Mouse (Mus musculus): Measurements from ENCODE around the gene Jag2.
A peak's percentile ranks its signal among the peaks of the same experiment; 100 is the strongest.

Gene Jag2

GRCm38 (mm10) chr12:112929562-112930352 lies at the start of gene Jag2:
Gene Jag2, minus strand, starts transcription at chr12:112929776.
- DNase-seq = peak; percentile 59 to 75

GRCm38 (mm10) chr12:112977156-112977555 lies 47.6 kb upstream of the Jag2 start:
- no peak for DNase-seq

DNA sequence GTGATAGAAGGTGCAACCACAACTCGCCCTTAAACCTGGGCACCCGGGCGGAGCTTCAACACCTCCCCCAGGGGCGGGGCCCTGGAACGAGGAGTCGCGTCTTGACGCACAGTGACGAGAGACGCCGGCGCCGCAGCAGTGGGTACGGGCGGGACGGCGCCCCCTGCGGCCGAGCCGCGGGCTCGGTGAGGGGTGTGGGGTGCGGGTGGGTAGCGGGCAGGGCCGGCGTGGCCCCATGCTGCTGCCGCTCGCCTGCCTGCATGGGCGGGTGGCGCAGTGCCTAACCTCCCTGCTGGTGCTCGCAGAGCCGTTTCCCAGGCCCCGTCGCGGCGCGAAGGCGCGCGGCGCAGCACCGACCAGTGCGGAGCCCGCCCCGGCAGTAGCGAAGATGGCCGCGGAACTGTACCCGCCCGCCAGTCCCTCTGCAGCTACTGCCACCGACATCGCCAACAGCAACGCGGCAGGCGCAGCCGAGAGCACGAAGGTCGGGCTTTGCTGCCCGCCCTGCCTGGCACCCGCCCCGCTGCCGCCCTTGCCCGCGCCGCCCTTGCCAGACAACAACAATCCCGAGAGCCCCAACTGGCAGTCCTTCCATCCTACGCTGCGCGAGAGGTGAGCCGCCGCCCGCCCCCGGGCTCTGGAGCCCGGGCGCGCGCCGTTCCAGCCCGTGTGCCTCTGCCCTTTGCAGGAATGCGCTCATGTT lies 46.9 kb upstream of the Jag2 start, which contains the start of gene Btbd6:
TSS of gene Btbd6 (plus strand) at position 112 of the 703 bp plus-strand sequence.
- DNase-seq = peak; percentile 92 to 95

- DNase-seq = no peak
Observed at GRCm38 (mm10) chr12:112974736-112975135, 45.2 kb upstream of the Jag2 start.

DNA sequence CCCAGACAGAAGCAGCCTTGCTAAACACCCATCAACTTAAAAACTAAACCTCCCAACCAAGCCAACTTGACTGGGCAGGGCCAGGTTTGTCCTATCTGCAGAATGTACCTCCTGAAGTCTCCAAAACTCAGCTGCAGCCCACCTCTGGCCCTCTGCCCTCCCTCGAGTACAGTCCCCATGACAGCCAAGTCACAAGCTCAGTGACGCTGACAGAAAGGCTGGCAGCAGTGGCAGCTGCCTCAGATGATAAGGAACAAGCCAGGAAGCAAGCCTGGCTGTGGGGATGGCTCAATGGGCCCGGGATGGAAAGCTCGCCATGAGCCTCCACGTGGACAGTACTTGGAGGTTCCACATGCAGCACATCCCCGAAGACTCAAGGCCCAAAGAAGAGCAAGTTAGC lies 40.0 kb upstream of the Jag2 start:
- no peak for DNase-seq

DNA sequence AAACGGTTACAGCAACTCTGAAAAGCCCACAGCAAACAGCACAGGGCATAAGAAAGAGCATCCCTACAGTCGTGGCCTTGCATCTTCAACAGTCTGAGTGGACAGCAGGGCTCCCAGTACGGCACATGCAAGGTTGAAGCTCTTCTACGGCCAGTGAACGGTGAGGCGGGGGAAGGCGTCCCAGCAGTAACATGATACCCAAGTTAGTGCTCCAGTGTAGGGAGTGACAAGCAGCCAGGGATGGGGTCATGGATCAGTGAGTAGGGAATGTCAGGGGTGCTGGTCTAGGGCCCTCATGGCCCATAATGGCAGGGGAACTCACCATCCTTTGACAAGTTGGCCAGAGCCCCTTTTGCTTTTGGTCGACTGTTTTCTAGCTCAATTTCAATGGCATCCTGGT lies 39.4 kb upstream of the Jag2 start:
- peak; percentile 32 to 53 for DNase-seq

DNA sequence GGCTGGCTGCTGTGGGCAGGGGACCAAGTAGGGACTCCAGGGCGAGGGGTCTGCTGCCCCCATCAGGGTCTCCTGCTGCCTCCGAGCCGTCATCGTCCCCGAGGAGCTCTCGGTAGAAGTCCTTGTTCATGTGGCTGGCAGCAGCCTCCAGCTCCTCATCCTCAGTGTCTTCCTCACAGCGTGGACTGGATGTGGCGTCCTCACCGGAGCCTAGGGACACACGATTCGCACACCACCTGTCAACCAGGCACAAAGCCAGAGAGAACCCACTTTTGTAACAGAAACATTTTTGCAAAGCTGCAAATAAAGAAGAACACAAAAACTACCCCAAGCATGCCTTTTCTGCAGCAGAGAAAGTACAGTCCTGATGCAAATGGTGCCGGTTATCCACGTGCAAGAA lies 36.2 kb upstream of the Jag2 start:
- DNase-seq = no peak

GRCm38 (mm10) chr12:112961872-112962271 lies 32.3 kb upstream of the Jag2 start:
- no peak for DNase-seq

GRCm38 (mm10) chr12:112961428-112961827 lies 31.9 kb upstream of the Jag2 start:
- no peak for DNase-seq

GRCm38 (mm10) chr12:112959421-112959820 lies 29.8 kb upstream of the Jag2 start:
- DNase-seq = no peak

DNA sequence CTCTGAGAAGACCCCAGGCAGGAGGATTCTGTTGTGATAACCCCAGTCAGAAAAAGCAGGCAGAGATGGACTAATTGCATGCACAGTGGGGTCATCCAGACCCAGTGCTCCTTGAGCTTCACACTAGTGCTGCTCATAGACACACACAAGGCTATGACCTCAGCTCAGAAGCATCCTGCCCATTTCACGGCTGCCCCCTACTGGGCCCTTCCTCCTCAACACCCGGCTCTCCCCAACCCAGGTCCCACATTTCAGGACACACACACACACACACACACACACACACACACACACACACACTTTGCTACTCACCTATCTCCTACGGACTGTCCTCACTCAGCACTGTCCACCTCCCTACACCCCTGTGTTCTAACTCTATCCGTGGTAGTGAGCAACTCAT lies 28.7 kb upstream of the Jag2 start:
- DNase-seq = peak; percentile 76 to 84

GRCm38 (mm10) chr12:112955800-112956199 lies 26.2 kb upstream of the Jag2 start:
- peak; percentile 86 to 88 for DNase-seq

DNA sequence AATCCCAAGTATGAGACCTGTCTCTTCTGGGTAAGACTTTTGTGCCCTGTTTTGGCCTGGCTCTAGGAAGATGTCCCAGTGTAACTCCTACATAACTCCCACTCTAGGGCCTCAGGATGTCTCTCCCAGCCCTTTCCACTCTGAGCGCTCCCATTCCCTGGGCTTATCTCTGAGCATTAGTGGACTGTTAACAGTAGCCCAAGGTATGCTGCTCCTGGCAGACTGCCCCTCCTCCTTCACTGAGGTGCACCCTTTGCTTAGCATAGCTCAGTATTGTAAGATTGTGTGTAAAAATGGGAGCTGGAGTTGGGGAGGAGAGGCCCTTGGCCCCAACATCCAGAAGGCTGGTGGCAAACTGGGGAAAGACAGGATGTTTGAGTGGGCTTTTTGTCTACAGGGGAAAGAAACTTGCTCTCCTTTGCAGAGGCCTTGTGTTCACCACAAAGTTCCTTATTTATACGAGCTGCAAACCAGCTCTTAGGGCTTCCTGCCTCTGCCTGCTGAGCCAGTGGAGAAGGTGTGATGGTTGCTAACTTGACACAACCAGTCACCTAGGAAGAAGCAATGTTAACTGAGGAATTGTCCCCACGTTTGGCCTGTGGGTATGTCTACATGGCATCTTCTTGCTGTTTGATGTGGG lies 23.5 kb upstream of the Jag2 start:
- no peak for DNase-seq

- DNase-seq = peak; percentile 50 to 69
Observed at GRCm38 (mm10) chr12:112952433-112952832, 22.9 kb upstream of the Jag2 start.

DNA sequence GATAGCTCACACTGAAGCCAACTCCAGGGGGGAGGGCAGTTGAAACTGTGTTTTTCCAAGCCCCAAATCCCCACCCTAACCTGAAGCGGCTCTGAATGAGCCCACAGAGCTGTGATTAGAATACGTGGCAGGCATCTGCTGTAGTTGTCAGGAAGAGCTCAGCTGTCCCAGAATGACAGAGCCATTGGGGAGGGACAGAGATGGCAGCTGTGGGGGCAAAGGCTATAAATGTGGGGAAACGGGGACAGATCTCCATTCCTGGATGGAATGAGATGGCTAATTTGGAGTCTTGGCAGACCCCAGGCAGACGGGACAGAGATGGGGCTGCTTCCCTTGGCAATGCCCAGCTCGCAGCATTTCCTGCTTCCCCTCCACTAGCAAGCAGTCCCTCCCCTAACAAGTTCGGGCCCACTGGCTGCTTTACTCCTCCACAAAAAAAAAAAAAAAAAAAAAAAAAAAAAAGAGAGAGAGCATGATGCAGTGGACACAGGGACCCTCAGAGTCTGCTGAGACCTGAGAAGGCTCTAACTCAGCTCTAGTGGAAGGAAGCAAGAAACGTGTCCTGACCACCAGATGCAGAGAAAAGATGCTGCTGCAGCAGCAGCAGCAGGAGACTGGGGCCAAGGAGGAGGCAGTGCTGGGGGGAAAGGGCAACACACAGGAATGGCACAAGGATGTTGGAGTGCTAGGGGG lies 21.7 kb upstream of the Jag2 start:
- DNase-seq = no peak

- no peak for DNase-seq
Observed at GRCm38 (mm10) chr12:112950761-112951129, 21.2 kb upstream of the Jag2 start.

- peak; percentile 91 to 94 for DNase-seq
Observed at GRCm38 (mm10) chr12:112950040-112950760, 20.6 kb upstream of the Jag2 start.

GRCm38 (mm10) chr12:112947307-112947706 lies 17.7 kb upstream of the Jag2 start:
- DNase-seq = peak in 1 of 2 experiments; percentile 47

DNA sequence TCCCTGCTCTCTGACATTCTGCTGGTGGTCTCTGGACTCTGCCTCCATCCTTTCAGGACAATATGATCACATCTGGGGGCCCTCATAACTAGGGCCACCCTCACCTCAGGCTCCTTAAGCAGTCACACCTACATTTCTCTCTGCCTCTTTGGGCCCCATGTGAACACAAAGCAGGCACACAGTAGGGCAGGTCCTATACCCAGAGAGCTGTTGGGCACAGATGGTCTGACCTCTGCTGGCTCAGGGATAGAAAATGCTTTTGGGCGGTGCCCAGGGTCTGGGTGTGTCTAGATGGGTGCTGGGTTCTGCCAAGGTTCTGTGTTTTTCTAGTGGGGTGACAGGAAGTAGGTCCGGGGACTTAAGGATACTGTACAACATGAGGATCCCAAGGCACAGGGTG lies 14.1 kb upstream of the Jag2 start:
- no peak for DNase-seq

- DNase-seq = peak; percentile 88 to 93
Observed at GRCm38 (mm10) chr12:112941776-112942713, 12.5 kb upstream of the Jag2 start, which contains the start of gene Nudt14. Gene Nudt14, minus strand, starts transcription at chr12:112942124.
